Mouse (Mus musculus): ENCODE results near the gene Ip6k3. TPM values are rescaled to one million over a fixed set of nuclear protein-coding genes. Genes with fewer than 3 reads are reported as not detected.

Ip6k3 gene
- polyA plus RNA-seq, 1 experiment from 2014 or later: 0.49 TPM

DNA sequence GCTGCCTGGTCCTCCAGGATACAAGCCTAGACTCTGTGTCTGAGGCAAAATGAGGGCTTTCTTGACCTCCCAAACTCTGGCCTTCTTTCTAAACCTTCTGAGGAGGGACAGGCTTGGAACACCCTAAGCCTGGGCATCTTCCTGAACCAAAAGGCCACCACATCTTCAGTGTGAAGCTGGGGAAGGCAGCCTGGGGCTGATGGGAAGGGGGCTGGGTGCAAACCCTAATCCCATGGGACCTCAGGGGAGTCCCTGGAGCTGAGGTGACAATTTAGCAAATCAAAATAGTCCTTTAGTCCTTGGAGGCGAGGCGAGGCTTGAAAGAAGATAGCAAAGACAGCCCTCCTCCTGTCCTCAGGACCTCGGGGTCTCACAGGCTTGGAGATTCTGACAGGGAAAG, 8.7 kb upstream of the Ip6k3 start:
- no peaks in the 10 kb centered on the region for H3K36me3 ChIP-seq (ENCODE audit: control insufficient read depth, insufficient read depth)
- H3K4me1 ChIP-seq (ENCODE audit: control insufficient read depth, insufficient read depth, low read length): no peaks in the 10 kb centered on the region
- H3K27me3 ChIP-seq (ENCODE audit: control insufficient read depth, insufficient read depth, low read length): no peaks in the 10 kb centered on the region
- no peak overlapping the region for H3K9ac ChIP-seq (ENCODE audit: low read length)
- no peak overlapping the region for H3K4me3 ChIP-seq (ENCODE audit: low read length)
- 65% methylated on average over 3 of the region's 3 CpGs for WGBS
- no peak for ATAC-seq (replicated peaks; ENCODE audit: extremely low read depth, insufficient read depth, low FRiP score)
- H3K27ac ChIP-seq (ENCODE audit: low read length): no peak overlapping the region
- H3K4me2 ChIP-seq (ENCODE audit: low read depth, low read length): no peak overlapping the region
- H3K9me3 ChIP-seq (replicated peaks; ENCODE audit: control insufficient read depth, low read length): no peaks in the 10 kb centered on the region; the same call in 1 of the 2 replicates

- WGBS: 46% methylated on average over 14 of the region's 14 CpGs
- Histone ChIP-seq H3K4me3 (ENCODE audit: low read length) (no peak overlapping the region), H3K9ac (ENCODE audit: low read length) (no peak overlapping the region), H3K9me3 (replicated peaks; ENCODE audit: control insufficient read depth, low read length) (no peaks in the 10 kb centered on the region; the same call in 1 of the 2 replicates), H3K4me2 (ENCODE audit: low read depth, low read length) (no peak overlapping the region), H3K27ac (ENCODE audit: low read length) (no peak overlapping the region), H3K36me3 (ENCODE audit: control insufficient read depth, insufficient read depth) (no peaks in the 10 kb centered on the region), H3K27me3 (ENCODE audit: control insufficient read depth, insufficient read depth, low read length) (no peaks in the 10 kb centered on the region), H3K4me1 (ENCODE audit: control insufficient read depth, insufficient read depth, low read length) (no peaks in the 10 kb centered on the region)
- ATAC-seq (replicated peaks; ENCODE audit: extremely low read depth, insufficient read depth, low FRiP score): no peak
These were observed 7.7 kb upstream of the Ip6k3 start for GRCm38 (mm10) chr17:27175196-27175874.

GRCm38 (mm10) chr17:27173715-27174114, 6.1 kb upstream of the Ip6k3 start:
- Histone ChIP-seq H3K9ac (ENCODE audit: low read length) (no peak overlapping the region), H3K4me1 (ENCODE audit: control insufficient read depth, insufficient read depth, low read length) (no peaks in the 10 kb centered on the region), H3K27ac (ENCODE audit: low read length) (no peak overlapping the region), H3K27me3 (ENCODE audit: control insufficient read depth, insufficient read depth, low read length) (no peaks in the 10 kb centered on the region), H3K4me2 (ENCODE audit: low read depth, low read length) (no peak overlapping the region), H3K36me3 (ENCODE audit: control insufficient read depth, insufficient read depth) (no peaks in the 10 kb centered on the region), H3K9me3 (replicated peaks; ENCODE audit: control insufficient read depth, low read length) (no peaks in the 10 kb centered on the region; the same call in 1 of the 2 replicates), H3K4me3 (ENCODE audit: low read length) (no peak overlapping the region)
- ATAC-seq (replicated peaks; ENCODE audit: extremely low read depth, insufficient read depth, low FRiP score): no peak
- 70% methylated on average over 3 of the region's 3 CpGs for WGBS

- Histone ChIP-seq H3K4me3 (ENCODE audit: low read length) (no peak overlapping the region), H3K4me2 (ENCODE audit: low read depth, low read length) (no peak overlapping the region), H3K4me1 (ENCODE audit: control insufficient read depth, insufficient read depth, low read length) (no peaks in the 10 kb centered on the region), H3K9ac (ENCODE audit: low read length) (no peak overlapping the region), H3K36me3 (ENCODE audit: control insufficient read depth, insufficient read depth) (no peaks in the 10 kb centered on the region), H3K27ac (ENCODE audit: low read length) (no peak overlapping the region), H3K27me3 (ENCODE audit: control insufficient read depth, insufficient read depth, low read length) (no peaks in the 10 kb centered on the region), H3K9me3 (replicated peaks; ENCODE audit: control insufficient read depth, low read length) (no peaks in the 10 kb centered on the region)
- WGBS: 72% methylated on average over 9 of the region's 9 CpGs
- no peak for ATAC-seq (replicated peaks; ENCODE audit: extremely low read depth, insufficient read depth, low FRiP score)
These were observed 4.9 kb upstream of the Ip6k3 start for GRCm38 (mm10) chr17:27172459-27172858.

GRCm38 (mm10) chr17:27171121-27171520, 3.5 kb upstream of the Ip6k3 start:
- Histone ChIP-seq H3K4me3 (ENCODE audit: low read length) (no peak overlapping the region), H3K4me1 (ENCODE audit: control insufficient read depth, insufficient read depth, low read length) (no peaks in the 10 kb centered on the region), H3K9ac (ENCODE audit: low read length) (no peak overlapping the region), H3K27me3 (ENCODE audit: control insufficient read depth, insufficient read depth, low read length) (no peaks in the 10 kb centered on the region), H3K9me3 (replicated peaks; ENCODE audit: control insufficient read depth, low read length) (no peaks in the 10 kb centered on the region), H3K4me2 (ENCODE audit: low read depth, low read length) (no peak overlapping the region), H3K36me3 (ENCODE audit: control insufficient read depth, insufficient read depth) (no peaks in the 10 kb centered on the region), H3K27ac (ENCODE audit: low read length) (no peak overlapping the region)
- ATAC-seq (replicated peaks; ENCODE audit: extremely low read depth, insufficient read depth, low FRiP score): no peak
- WGBS: 68% methylated on average over 5 of the region's 5 CpGs

- Histone ChIP-seq H3K4me3 (ENCODE audit: low read length) (no peak overlapping the region), H3K27me3 (ENCODE audit: control insufficient read depth, insufficient read depth, low read length) (no peaks in the 10 kb centered on the region), H3K36me3 (ENCODE audit: control insufficient read depth, insufficient read depth) (no peaks in the 10 kb centered on the region), H3K4me1 (ENCODE audit: control insufficient read depth, insufficient read depth, low read length) (no peaks in the 10 kb centered on the region), H3K4me2 (ENCODE audit: low read depth, low read length) (no peak overlapping the region), H3K27ac (ENCODE audit: low read length) (no peak overlapping the region), H3K9me3 (replicated peaks; ENCODE audit: control insufficient read depth, low read length) (no peaks in the 10 kb centered on the region), H3K9ac (ENCODE audit: low read length) (no peak overlapping the region)
- ATAC-seq (replicated peaks; ENCODE audit: extremely low read depth, insufficient read depth, low FRiP score): no peak
- 72% methylated on average over 11 of the region's 11 CpGs for WGBS
These were observed 2.5 kb upstream of the Ip6k3 start for GRCm38 (mm10) chr17:27169952-27170695.

- no peak for ATAC-seq (replicated peaks; ENCODE audit: extremely low read depth, insufficient read depth, low FRiP score)
These were observed 974 bp upstream of the Ip6k3 start for GRCm38 (mm10) chr17:27168569-27168968.

GRCm38 (mm10) chr17:27166901-27167300, 694 bp downstream of the Ip6k3 start:
- Histone ChIP-seq H3K4me1 (ENCODE audit: control insufficient read depth, insufficient read depth, low read length) (no peaks in the 10 kb centered on the region), H3K4me3 (ENCODE audit: low read length) (no peak overlapping the region)

More at GRCm38 (mm10) chr17:27168569-27168968, 974 bp upstream of the Ip6k3 start:
- H3K36me3 ChIP-seq (ENCODE audit: control insufficient read depth, insufficient read depth): no peaks in the 10 kb centered on the region
- H3K4me3 ChIP-seq (ENCODE audit: low read length): no peak overlapping the region
- H3K4me1 ChIP-seq (ENCODE audit: control insufficient read depth, insufficient read depth, low read length): no peaks in the 10 kb centered on the region
- 88% methylated on average over 4 of the region's 4 CpGs for WGBS
- H3K9me3 ChIP-seq (replicated peaks; ENCODE audit: control insufficient read depth, low read length): no peaks in the 10 kb centered on the region
- no peak overlapping the region for H3K9ac ChIP-seq (ENCODE audit: low read length)
- H3K27me3 ChIP-seq (ENCODE audit: control insufficient read depth, insufficient read depth, low read length): no peaks in the 10 kb centered on the region
- no peak overlapping the region for H3K27ac ChIP-seq (ENCODE audit: low read length)
- H3K4me2 ChIP-seq (ENCODE audit: low read depth, low read length): no peak overlapping the region

DNA sequence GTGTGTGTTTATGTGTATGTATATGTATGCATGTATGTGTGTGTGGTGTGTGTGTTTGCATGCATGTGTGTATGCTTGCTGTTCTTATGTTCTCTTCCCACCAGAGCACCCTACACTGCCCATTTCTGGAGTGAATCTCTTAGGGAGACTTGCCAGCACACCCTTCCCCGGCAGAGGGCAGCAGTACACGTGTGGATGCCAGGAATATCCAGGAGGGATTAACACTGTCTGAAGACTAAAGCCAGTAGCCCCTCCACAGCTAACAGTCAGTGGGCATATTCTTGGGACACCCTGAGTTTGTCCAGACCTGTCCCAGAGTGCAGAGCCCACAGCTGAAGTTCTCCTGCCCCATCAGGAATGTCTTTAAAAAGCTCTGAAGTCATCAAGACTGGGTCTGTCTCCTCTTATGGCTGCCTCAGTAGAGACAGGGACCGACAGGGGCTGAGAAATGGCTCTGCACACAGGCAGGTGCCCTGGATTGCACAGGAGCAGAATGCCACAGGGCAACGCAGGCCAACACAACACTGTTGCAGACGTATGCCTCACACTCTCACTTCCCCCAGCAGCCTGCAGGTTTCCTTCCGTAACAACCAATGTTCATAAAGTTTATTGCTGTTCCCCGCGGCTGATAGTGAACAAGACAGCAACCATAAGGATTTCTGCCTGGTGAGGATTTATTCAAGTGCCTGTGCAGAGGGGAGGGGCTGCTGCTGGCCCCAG, 2.4 kb downstream of the Ip6k3 start:
- no peak overlapping the region for H3K27ac ChIP-seq (ENCODE audit: low read length)
- 59% methylated on average over 8 of the region's 8 CpGs for WGBS
- no peaks in the 10 kb centered on the region for H3K9me3 ChIP-seq (replicated peaks; ENCODE audit: control insufficient read depth, low read length)
- 0 out of 2 replicates have a peak, but pooled peaks cover 8% of the 10 kb centered on the region for H3K4me1 ChIP-seq (ENCODE audit: control insufficient read depth, insufficient read depth, low read length)
- H3K27me3 ChIP-seq (ENCODE audit: control insufficient read depth, insufficient read depth, low read length): no peaks in the 10 kb centered on the region
- ATAC-seq (replicated peaks; ENCODE audit: extremely low read depth, insufficient read depth, low FRiP score): no peak
- no peak overlapping the region for H3K9ac ChIP-seq (ENCODE audit: low read length)
- no peaks in the 10 kb centered on the region for H3K36me3 ChIP-seq (ENCODE audit: control insufficient read depth, insufficient read depth)
- no peak overlapping the region for H3K4me3 ChIP-seq (ENCODE audit: low read length)
- no peak overlapping the region for H3K4me2 ChIP-seq (ENCODE audit: low read depth, low read length)

More at GRCm38 (mm10) chr17:27166901-27167300, 694 bp downstream of the Ip6k3 start:
- no peak overlapping the region for H3K4me2 ChIP-seq (ENCODE audit: low read depth, low read length)
- no peaks in the 10 kb centered on the region for H3K36me3 ChIP-seq (ENCODE audit: control insufficient read depth, insufficient read depth)
- no peak overlapping the region for H3K27ac ChIP-seq (ENCODE audit: low read length)
- ATAC-seq (replicated peaks; ENCODE audit: extremely low read depth, insufficient read depth, low FRiP score): no peak
- WGBS: 74% methylated on average over 6 of the region's 6 CpGs
- no peaks in the 10 kb centered on the region for H3K9me3 ChIP-seq (replicated peaks; ENCODE audit: control insufficient read depth, low read length)
- no peaks in the 10 kb centered on the region for H3K27me3 ChIP-seq (ENCODE audit: control insufficient read depth, insufficient read depth, low read length)
- no peak overlapping the region for H3K9ac ChIP-seq (ENCODE audit: low read length)
